Mouse (Mus musculus): ENCODE data around the gene Olfr161. TPM values are rescaled to one million over a fixed set of nuclear protein-coding genes. Genes with fewer than 3 reads are reported as not detected.
"Not testable (repeated sequence)": the region's sequence is repeated elsewhere in the genome, so short reads cannot be mapped to it uniquely, and the experiment has no call there.

Gene Olfr161
- polyA plus RNA-seq (2012; rRNA removed), result not detected in 2 replicates

DNA sequence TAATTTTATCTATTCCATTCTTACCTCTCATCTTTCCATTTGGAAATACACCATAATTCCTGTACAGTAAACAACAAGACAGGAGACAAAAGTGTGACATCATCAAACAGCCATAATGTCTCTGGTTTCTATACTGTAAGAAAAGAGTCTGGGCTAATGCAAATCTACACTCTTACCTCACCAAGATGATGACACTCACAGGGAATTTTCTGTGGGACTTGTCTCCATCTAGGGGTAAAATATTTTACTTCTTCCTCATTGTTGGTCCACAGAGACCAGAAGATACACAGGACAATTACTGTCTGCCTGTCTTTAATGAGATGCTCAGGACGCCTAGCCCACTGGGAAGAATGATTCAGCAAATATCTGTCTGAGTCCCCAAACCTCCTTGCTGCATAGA, at the start of gene Olfr161:
Gene Olfr161, plus strand, starts transcription at position 352 of the 400 bp plus-strand sequence.
- Histone ChIP-seq H3K4me1 (ENCODE audit: control insufficient read depth, insufficient read depth, low read length) (no peaks in the 10 kb centered on the region), H3K4me3 (replicated peaks; ENCODE audit: insufficient read depth, low read depth, low read length) (no peak within 1 kb of the TSS), H3K27ac (ENCODE audit: insufficient read depth, low read length) (no peak within 1 kb of the TSS), H3K27me3 (ENCODE audit: control insufficient read depth, insufficient read depth, low read length) (no peaks in the 10 kb centered on the region)
- no peak for DNase-seq
- WGBS, result 58% methylated on average over 1 of the region's 1 CpGs
- TF ChIP-seq CTCF (IDR thresholded peaks at IDR 0.05; ENCODE audit: borderline replicate concordance, insufficient read depth, low read depth, low read length), result no peak
- no peak for TF ChIP-seq POLR2A (IDR thresholded peaks at IDR 0.05; ENCODE audit: borderline replicate concordance, insufficient read depth, low read length)

DNA sequence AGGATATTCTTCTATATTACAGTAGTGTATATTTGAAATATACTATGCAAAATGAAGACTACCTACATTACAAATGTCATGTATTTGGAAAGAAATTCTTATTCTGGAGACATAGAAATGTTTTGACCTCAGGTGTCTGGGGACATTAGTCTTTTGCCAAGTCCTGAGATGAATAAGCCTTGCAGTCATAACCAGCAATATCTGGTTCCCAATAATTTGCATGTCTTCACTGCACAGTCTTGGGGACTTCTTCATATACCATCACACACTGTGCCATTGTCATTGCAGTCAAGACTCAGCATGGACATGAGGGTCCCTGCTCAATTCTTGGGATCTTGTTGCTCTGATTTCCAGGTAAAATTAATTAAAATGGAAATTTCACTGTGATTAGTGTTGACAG, 27.3 kb upstream of the Olfr161 start:
- H3K4me3 ChIP-seq (replicated peaks; ENCODE audit: insufficient read depth, low read depth, low read length), result no peak overlapping the region
- TF ChIP-seq CTCF (IDR thresholded peaks at IDR 0.05; ENCODE audit: borderline replicate concordance, insufficient read depth, low read depth, low read length) (no peak), POLR2A (IDR thresholded peaks at IDR 0.05; ENCODE audit: borderline replicate concordance, insufficient read depth, low read length) (no peak)
- DNase-seq, result no peak
- no peaks in the 10 kb centered on the region for H3K27me3 ChIP-seq (ENCODE audit: control insufficient read depth, insufficient read depth, low read length)
- no peak overlapping the region for H3K27ac ChIP-seq (ENCODE audit: insufficient read depth, low read length)
- no peaks in the 10 kb centered on the region for H3K4me1 ChIP-seq (ENCODE audit: control insufficient read depth, insufficient read depth, low read length)

DNA sequence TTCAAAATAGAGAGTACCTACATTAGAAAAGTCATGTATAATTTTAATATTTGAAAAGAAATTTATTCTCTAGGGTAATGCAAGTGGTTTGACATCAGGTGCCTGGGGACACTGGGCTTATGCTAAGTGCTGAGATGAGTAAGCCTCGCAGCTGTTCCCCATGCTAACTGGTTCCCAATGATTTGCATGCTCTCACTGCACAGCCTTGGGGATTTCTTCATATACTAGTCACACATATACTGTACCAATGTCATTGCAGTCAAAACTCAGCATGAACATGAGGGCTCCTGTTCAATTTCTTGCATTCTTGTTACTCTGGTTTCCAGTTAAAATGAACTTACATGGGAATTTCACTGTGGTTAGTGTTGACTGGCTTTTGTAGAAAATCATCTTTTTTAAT, 13.2 kb upstream of the Olfr161 start:
- not testable (repeated sequence) for H3K27ac ChIP-seq (ENCODE audit: insufficient read depth, low read length); H3K27me3 ChIP-seq (ENCODE audit: control insufficient read depth, insufficient read depth, low read length); DNase-seq; H3K4me1 ChIP-seq (ENCODE audit: control insufficient read depth, insufficient read depth, low read length); H3K4me3 ChIP-seq (replicated peaks; ENCODE audit: insufficient read depth, low read depth, low read length)
- 63% methylated on average over 1 of the region's 1 CpGs for WGBS

DNA sequence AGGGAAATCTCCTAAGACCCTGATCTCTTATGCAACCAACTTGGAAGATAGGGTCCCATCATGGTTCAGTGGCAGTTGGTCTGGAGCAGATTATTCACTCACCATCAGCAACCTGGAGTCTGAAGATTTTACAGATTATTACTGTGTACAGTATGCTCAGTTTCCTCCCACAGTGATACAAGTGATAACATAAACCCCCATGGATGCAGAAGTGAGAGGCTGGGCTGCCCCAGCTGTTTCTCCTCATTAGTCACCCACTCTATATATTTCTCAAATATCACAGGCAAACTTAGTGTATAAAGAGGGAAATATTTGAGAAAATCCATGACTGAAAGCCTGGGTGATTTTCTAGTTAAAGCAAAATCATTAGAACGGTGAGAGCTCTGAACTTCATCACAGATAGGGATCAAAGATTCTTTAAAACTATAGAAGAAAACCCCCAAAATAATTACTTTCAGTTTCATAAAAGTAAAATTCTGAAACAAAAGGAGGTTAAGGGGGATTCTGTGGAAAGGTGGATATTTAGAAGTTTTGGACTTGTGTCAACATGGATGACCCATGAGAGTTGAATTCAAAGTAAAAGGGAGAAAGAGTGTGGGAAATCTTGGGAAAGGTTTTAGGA, 12.5 kb upstream of the Olfr161 start:
- 87% methylated on average over 1 of the region's 1 CpGs for WGBS
- H3K27me3 ChIP-seq (ENCODE audit: control insufficient read depth, insufficient read depth, low read length); H3K4me3 ChIP-seq (replicated peaks; ENCODE audit: insufficient read depth, low read depth, low read length); H3K4me1 ChIP-seq (ENCODE audit: control insufficient read depth, insufficient read depth, low read length); DNase-seq; H3K27ac ChIP-seq (ENCODE audit: insufficient read depth, low read length): not testable (repeated sequence)

DNA sequence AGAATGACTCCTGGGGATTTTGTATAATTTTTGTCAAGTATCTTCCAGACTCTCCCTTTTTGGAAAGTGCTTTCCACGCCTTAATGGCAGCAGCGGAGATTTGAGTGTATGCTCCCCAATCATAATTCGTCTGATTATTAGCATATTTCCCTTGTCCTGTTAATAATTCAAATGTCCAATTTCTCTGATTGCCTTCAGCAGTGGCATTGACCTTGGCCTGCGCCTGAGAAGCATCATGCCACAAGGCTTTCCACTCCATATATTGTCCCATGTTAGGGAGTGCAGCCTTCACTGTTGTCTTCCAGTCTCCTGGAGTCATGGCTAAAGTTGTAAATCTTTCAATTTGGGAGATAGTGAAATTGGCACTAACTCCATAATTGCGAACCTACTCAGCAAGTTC, 40.5 kb downstream of the Olfr161 start:
- 92% methylated on average over 5 of the region's 5 CpGs for WGBS
- DNase-seq; H3K4me1 ChIP-seq (ENCODE audit: control insufficient read depth, insufficient read depth, low read length); H3K27me3 ChIP-seq (ENCODE audit: control insufficient read depth, insufficient read depth, low read length); H3K4me3 ChIP-seq (replicated peaks; ENCODE audit: insufficient read depth, low read depth, low read length); H3K27ac ChIP-seq (ENCODE audit: insufficient read depth, low read length): not testable (repeated sequence)

DNA sequence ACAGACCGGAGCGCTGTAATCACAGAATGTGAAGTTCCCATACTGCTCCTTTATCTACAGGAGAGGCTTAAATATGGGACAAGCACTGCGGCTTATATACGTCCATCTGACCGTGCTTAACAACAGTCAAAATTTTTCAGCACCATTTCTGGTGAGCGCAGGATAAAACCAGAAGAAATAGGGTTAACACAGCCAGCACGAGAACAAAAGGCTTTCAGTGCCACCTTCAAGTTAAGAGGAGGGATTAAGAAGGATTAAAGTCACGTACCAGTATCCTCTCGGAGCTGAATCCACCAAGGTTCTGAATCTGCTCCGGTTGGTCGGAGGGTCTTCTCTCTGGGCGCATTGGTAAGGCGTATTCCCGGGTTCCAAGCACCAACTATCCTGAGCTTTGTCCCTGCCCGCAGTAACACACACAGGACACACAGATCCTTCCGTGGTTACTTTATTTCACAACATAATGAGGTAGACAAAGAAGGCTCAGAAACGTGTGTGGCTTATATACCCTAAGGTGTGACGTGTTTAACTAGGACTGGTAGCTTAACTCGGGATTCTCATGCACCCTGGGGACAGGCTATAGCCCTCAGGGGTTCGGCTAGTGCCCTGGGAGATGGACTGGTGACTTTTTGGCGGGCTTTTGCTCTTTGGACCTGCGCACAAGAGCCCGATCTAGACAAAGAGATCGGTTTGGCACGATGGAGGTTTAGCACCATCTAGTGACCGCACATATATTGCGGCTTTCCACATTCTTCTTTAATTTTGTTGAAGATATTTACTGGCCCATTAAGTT, 41.9 kb downstream of the Olfr161 start:
- not testable (repeated sequence) for H3K4me1 ChIP-seq (ENCODE audit: control insufficient read depth, insufficient read depth, low read length); H3K27me3 ChIP-seq (ENCODE audit: control insufficient read depth, insufficient read depth, low read length); H3K4me3 ChIP-seq (replicated peaks; ENCODE audit: insufficient read depth, low read depth, low read length); DNase-seq; H3K27ac ChIP-seq (ENCODE audit: insufficient read depth, low read length)
- 34% methylated on average over 27 of the region's 27 CpGs for WGBS

Other genes starting within 250 kb of the Olfr161 start
- not detected in 2 replicates for gene Mefv, start 127.1 kb downstream of the Olfr161 start, polyA plus RNA-seq (2012; rRNA removed)
- 18.5 and 19.6 TPM in 2 replicates for gene Zfp263, start 153.1 kb downstream of the Olfr161 start, polyA plus RNA-seq (2012; rRNA removed)
- not detected in 2 replicates for gene Olfr15, start 239.8 kb downstream of the Olfr161 start, polyA plus RNA-seq (2012; rRNA removed)